Mouse (Mus musculus) thymus, postnatal 14 days (tissue): ENCODE measurements around the gene Olfr287.

ENCODE experiments used
- DNase-seq: peaks from one replicate; pipeline ENCODE4 v3.0.0; 2021

Olfr287 gene

DNA sequence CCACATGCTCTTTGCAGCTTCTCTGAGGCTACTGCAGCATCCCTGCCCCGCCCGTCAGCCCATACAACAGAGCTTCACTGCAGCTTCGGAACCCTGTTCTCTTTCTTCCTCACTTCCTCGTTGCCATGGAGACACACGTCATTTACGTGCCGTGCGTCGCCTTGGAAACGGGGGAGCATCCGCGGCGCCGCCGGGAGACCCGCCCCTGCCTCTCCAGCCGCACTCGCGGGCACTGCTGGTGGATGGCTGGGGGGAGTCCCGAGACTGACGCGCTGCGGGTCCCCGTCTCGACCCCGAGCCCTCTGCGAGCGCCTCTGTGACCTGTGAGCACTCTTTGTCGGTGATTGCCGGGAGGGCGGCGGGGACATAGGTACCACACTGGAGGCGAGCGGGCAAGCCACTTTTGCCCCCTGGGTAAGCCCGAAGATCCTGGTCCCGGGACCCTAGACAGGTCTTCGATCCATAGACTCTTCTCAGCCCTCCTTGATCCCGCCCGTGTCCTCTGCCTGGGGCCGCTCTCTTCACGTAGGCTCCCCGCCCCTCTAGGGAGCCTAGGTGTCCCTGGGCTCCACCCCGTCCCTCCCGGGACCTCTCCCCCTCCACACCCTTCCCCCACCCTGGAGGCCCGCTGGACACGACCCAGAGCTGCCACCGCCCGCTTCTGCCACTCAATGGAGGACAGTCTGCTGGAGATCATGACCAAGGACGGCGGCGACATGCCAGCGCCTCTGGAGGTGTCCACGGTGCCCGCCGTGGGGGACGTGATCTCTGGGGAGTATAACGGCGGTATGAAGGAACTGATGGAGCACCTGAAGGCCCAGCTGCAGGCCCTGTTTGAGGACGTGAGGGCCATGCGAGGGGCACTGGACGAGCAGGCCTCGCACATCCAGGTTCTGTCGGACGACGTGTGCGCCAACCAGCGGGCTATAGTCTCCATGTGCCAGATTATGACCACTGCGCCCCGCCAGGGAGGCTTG is 52.9 kb downstream of the Olfr287 start:
- peak; percentile 82 for DNase-seq

DNA sequence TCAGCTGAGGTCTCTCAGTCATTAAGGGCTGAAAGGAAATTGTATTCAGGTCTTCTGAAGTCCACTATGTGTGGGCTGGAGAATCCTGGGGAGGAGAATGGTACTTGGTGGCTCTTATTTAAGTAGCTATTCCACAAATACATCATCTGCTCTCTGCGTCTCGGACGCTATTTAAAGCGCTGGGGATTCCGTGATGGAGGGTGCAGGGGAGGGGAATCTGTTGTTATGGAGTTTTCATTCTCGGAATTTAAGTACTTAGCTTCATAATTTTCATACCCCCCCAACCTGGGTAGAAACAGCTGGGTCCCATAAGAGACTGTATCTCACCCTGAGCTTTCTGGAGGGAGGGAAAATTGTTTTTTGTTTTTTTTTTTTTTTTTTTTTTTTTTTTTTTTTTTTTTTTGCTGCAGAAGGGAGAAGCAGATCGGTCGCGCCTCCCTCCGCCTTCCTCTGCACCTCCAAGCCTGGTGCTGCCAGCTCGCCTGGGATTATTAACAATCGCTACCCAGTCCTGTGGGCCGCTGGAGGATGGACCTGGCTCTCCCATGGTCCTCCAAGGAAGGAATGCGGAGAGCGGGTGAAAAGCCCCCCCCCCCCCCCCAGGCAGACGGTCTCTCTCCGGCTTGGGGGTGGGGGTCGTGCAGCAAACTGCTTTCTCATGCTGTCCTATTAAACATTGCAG is 53.8 kb downstream of the Olfr287 start, which contains the start of gene Ccdc184:
Gene Ccdc184 (plus strand): TSS at position 196 of the 682 bp plus-strand sequence.
- no peak for DNase-seq

DNA sequence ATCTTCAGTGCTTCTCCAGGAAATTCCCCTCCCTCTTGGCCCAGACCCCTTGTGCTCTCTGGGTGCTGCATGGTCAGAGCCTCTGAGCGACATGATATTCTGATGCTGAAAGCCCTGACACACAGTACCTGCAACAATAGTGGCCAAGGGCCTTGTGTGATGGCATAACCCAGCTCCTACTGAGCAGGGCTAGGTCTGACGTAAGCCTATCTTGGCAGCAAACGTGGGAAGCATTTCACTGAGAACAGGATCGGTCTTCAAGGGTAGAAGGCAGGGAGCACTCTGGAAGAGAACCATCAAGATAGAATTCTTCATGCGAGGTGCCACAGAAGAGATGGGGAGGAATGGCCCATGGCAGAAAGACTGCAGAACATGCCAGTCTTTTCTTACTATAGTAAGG is 55.3 kb downstream of the Olfr287 start, which contains the start of gene Asb8:
Gene Asb8 (minus strand): TSS at position 101 of the 400 bp plus-strand sequence.
- DNase-seq: no peak

DNA sequence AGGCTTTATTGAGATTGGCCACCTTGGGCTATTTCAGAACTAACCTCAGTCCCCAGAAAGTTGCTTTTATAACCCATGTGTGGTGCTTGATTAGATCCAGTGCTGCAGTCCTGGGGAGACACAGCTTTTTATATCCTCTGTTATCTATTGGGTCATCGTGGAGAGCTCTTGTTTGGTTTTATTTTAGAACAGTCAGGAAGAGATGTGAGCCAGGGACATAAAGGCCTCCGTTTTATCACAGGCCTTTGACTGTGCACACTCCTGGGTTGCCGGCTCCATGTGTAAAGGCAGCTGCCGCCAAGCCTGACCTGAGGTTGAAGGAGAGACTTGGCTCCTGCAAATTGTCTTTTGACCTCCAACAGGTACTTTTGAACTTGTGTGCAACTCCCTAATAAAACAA is 58.3 kb downstream of the Olfr287 start:
- no peak for DNase-seq

DNA sequence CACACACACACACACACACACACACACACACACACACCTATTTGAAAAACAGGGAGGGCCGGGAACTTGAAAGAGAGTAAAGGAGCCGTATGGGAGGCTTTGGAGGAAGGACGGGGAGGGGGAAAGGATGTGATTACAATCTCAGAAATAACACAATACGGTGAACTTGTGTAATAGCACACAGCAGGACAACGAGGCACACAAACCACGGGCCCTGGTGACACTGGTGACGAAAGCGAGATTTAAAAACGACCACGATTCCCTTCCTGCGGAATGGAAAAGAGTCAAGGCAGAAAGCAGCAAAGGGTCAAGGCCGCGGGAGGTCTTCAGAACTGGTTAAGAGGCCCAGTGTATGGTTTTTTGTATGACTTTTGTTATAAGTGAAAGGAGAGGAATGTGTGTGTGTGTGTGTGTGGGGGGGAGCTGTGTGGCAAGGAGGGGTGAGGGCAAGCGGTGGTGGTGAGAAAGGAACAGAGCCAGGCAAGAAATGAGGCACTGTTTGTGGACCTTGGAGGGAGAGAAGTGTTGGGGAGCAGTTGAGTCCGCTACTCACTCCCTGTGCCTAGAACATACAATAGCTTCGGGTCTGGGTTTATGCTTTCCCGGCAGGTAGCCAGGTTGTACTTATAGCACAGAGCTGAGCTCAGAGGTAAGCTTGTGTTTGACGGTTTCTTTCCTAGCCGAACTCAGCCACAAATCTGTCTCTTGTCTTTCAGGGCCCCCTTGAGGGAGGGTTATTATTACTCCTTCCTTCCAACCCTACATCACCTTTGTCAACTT is 59.6 kb downstream of the Olfr287 start:
- DNase-seq: no peak

DNA sequence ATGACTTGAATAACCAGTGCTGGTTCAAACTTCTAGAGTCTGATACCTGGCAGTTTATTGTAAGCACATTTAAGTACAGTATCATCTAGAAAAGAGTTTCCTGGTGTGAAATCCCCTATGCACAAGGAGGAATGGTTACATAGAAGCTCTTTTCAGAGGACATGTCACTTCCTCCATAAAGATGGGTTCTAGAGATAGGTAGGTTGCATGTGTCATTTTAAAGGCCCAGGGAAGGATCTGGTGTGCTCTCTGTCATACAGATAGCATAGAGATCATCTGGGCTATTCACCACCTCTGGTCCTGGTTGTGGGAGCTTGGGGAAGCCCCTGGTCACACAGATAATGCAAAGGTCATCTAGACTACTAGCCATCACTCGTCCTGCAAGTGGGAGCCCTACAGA is 63.6 kb downstream of the Olfr287 start:
- no peak for DNase-seq
